Mouse (Mus musculus): ENCODE measurements around the gene Olfr857. TPM values are rescaled to one million over a fixed set of nuclear protein-coding genes. Genes with fewer than 3 reads are reported as not detected.
"Not testable (repeated sequence)": the region's sequence is repeated elsewhere in the genome, so short reads cannot be mapped to it uniquely, and the experiment has no call there.

Olfr857 gene
- total RNA-seq (2015; ENCODE audit: low replicate concordance) = not detected in 2 replicates
- not detected in 2 replicates for total RNA-seq (2017; ENCODE audit: low replicate concordance)

GRCm38 (mm10) chr9:19709133-19709532 lies at the start of gene Olfr857:
Gene Olfr857, plus strand, starts transcription at chr9:19709433.
- no peak for ATAC-seq (replicated peaks; ENCODE audit: low FRiP score, poor library complexity, severe bottlenecking)

DNA sequence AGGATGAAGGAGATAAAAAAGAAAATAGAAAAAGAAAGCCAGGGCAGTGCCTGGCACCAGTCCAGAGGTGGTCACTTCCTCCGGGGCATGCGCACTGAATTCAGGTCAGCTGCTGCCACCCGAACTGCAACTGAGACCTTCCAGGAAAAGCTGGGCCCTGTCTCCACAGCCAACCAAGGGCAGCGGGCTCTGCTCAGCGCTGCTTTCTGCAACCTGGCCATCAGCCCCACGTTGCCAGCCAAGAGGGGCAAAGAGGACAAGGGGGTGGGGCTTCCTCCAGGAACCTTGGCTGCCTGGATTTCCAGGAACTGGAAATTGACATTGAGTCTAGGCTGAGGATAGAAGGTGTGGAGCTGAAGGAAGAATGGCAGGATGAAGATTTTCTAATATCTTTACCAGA lies 19.0 kb upstream of the Olfr857 start:
- no peak for ATAC-seq (replicated peaks; ENCODE audit: low FRiP score, poor library complexity, severe bottlenecking)

- ATAC-seq (replicated peaks; ENCODE audit: low FRiP score, poor library complexity, severe bottlenecking) = no peak
These were observed 17.8 kb upstream of the Olfr857 start for GRCm38 (mm10) chr9:19691426-19691825.

DNA sequence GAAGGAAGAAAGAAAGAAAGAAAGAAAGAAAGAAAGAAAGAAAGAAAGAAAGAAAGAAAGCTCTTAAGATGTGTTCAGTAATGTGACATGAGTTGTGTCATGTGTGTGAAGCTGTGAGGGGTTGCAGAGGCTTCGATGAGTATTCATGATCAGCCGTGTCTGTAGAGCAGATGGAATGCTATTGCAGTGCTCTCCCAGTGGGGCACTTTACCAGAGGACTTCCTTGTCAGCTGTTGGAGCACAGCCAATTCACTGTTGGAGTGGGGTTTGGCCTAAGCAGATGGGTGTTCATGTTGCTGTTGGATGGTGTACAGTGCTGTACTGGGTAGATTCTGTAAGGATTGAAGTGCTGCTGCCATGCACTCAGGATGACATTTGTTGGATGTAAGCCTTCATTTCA lies 16.8 kb upstream of the Olfr857 start:
- no peak for ATAC-seq (replicated peaks; ENCODE audit: low FRiP score, poor library complexity, severe bottlenecking)

DNA sequence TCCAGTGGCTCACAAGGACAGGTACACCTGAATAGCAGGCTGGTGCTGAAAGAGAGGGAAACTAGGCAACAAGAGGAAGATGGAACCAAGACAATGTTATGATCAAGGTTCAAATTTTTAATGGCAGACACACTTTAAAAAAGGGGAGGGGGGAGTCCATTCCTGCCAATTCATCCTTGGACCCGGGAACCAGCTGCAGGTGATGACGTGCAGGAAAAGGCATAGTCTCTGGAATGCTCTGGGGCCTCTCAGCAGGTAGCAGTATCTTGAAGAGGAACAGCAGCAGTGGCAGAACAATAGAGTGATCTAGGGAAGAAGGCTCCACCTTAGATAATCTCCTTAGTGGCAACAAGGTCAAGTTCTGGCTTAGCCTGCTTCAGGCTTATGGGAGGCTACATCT lies 14.9 kb upstream of the Olfr857 start:
- not testable (repeated sequence) for ATAC-seq (replicated peaks; ENCODE audit: low FRiP score, poor library complexity, severe bottlenecking)

DNA sequence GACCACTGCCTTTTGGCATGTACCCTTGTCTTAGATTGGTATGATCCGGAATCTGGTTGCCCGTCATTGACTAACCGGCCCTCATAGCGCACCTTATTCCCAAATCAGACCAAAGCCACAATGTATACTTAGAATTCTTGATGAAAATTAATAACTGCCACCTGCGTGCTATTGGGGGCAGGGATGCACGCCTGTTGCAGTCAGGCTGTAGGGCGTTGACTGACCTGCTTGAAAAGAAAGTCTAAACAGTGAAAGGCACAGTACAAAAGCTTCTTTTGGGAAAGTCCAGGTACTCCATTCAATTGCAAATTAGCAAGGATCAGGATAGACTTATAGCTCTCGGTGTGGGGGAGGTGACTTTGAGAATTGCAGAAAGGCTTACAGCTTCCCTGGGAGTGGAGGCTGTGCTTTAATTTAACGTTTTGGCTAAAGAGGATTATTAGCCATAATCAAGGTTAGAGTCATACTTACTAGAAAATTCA lies 14.3 kb upstream of the Olfr857 start:
- ATAC-seq (replicated peaks; ENCODE audit: low FRiP score, poor library complexity, severe bottlenecking) = not testable (repeated sequence)

- not testable (repeated sequence) for ATAC-seq (replicated peaks; ENCODE audit: low FRiP score, poor library complexity, severe bottlenecking)
These were observed 4.7 kb upstream of the Olfr857 start for GRCm38 (mm10) chr9:19704546-19704945.

Other genes starting within 250 kb of the Olfr857 start
- not detected in 2 replicates for gene Olfr850, start 231.2 kb upstream of the Olfr857 start, total RNA-seq (2015; ENCODE audit: low replicate concordance)
- not detected in 2 replicates for gene Olfr850, start 231.2 kb upstream of the Olfr857 start, total RNA-seq (2017; ENCODE audit: low replicate concordance)
- gene Olfr851, start 216.1 kb upstream of the Olfr857 start, total RNA-seq (2015; ENCODE audit: low replicate concordance) = not detected in 2 replicates
- not detected in 2 replicates for gene Olfr851, start 216.1 kb upstream of the Olfr857 start, total RNA-seq (2017; ENCODE audit: low replicate concordance)
- gene Olfr853, start 168.4 kb upstream of the Olfr857 start, total RNA-seq (2015; ENCODE audit: low replicate concordance) = not detected in 2 replicates
- not detected in 2 replicates for gene Olfr853, start 168.4 kb upstream of the Olfr857 start, total RNA-seq (2017; ENCODE audit: low replicate concordance)
- not detected in 2 replicates for gene Olfr854, start 142.1 kb upstream of the Olfr857 start, total RNA-seq (2015; ENCODE audit: low replicate concordance)
- not detected in 2 replicates for gene Olfr854, start 142.1 kb upstream of the Olfr857 start, total RNA-seq (2017; ENCODE audit: low replicate concordance)
- gene Olfr855, start 126.8 kb upstream of the Olfr857 start, total RNA-seq (2015; ENCODE audit: low replicate concordance) = not detected in 2 replicates
- not detected in 2 replicates for gene Olfr855, start 126.8 kb upstream of the Olfr857 start, total RNA-seq (2017; ENCODE audit: low replicate concordance)
- gene Zfp317, start 87.3 kb upstream of the Olfr857 start, total RNA-seq (2015; ENCODE audit: low replicate concordance) = 1.3 and 2.3 TPM in 2 replicates
- gene Zfp317, start 87.3 kb upstream of the Olfr857 start, total RNA-seq (2017; ENCODE audit: low replicate concordance) = 3.8 and 4.7 TPM in 2 replicates
- gene Olfr58, start 70.8 kb downstream of the Olfr857 start, total RNA-seq (2015; ENCODE audit: low replicate concordance) = not detected in 2 replicates
- not detected in 2 replicates for gene Olfr58, start 70.8 kb downstream of the Olfr857 start, total RNA-seq (2017; ENCODE audit: low replicate concordance)
- gene Olfr859, start 95.5 kb downstream of the Olfr857 start, total RNA-seq (2015; ENCODE audit: low replicate concordance) = not detected in 2 replicates
- gene Olfr859, start 95.5 kb downstream of the Olfr857 start, total RNA-seq (2017; ENCODE audit: low replicate concordance) = under 0.01 TPM in 1 of 2 replicates, not detected in the other
- gene Olfr860, start 140.3 kb downstream of the Olfr857 start, total RNA-seq (2015; ENCODE audit: low replicate concordance) = not detected in 2 replicates
- not detected in 2 replicates for gene Olfr860, start 140.3 kb downstream of the Olfr857 start, total RNA-seq (2017; ENCODE audit: low replicate concordance)
- not detected in 2 replicates for gene Olfr862, start 178.6 kb downstream of the Olfr857 start, total RNA-seq (2015; ENCODE audit: low replicate concordance)
- not detected in 2 replicates for gene Olfr862, start 178.6 kb downstream of the Olfr857 start, total RNA-seq (2017; ENCODE audit: low replicate concordance)
- not detected in 2 replicates for gene Olfr77, start 207.4 kb downstream of the Olfr857 start, total RNA-seq (2015; ENCODE audit: low replicate concordance)
- gene Olfr77, start 207.4 kb downstream of the Olfr857 start, total RNA-seq (2017; ENCODE audit: low replicate concordance) = 0.56 TPM in 1 of 2 replicates, not detected in the other